Mouse (Mus musculus) myocyte (in vitro differentiated cells): ENCODE measurements around the gene Tspyl4. TPM values are rescaled to one million over a fixed set of nuclear protein-coding genes. Genes with fewer than 3 reads are reported as not detected.

Experiments used
- H3K27me3 ChIP-seq: one replicate; pipeline ENCODE4 v1.6.1; 2011; ENCODE audit not compliant: control insufficient read depth, insufficient read depth, insufficient read length
- H3K36me3 ChIP-seq: one replicate; pipeline ENCODE4 v1.6.1; 2011; ENCODE audit not compliant: control insufficient read depth, insufficient read depth
- H3K4me2 ChIP-seq: one replicate; pipeline ENCODE4 v1.6.1; 2011; ENCODE audit warnings: low read depth, control low read depth
- H3K4me3 ChIP-seq: one replicate; pipeline ENCODE4 v1.5.1; 2011; ENCODE audit warnings: mild to moderate bottlenecking, control low read depth, moderate library complexity
- H3K79me2 ChIP-seq: one replicate; pipeline ENCODE4 v1.6.1; 2011; ENCODE audit not compliant: control insufficient read depth, insufficient read depth
- H3ac ChIP-seq: one replicate; pipeline ENCODE4 v1.6.1; 2011; ENCODE audit not compliant: control insufficient read depth, insufficient read length
- CEBPB ChIP-seq: IDR thresholded peaks from 2 replicates; pipeline ENCODE4 v1.6.1; 2011; ENCODE audit warnings: mild to moderate bottlenecking, moderate library complexity; ENCODE audit not compliant: poor library complexity, insufficient read depth, severe bottlenecking
- E2F4 ChIP-seq: IDR thresholded peaks from one replicate; pipeline ENCODE4 v1.6.1; 2011; ENCODE audit warnings: mild to moderate bottlenecking, control low read depth, moderate library complexity; ENCODE audit not compliant: insufficient read depth
- MAX ChIP-seq: IDR thresholded peaks from one replicate; pipeline ENCODE4 v1.6.1; 2011; ENCODE audit warnings: low read depth, mild to moderate bottlenecking, control low read depth
- MYOD1 ChIP-seq, 3 experiments: IDR thresholded peaks; one replicate each; pipeline ENCODE4 v1.6.1; 2011; ENCODE audit warnings: control low read depth in 2 of 3, low read depth in 2 of 3, mild to moderate bottlenecking in 2 of 3, moderate library complexity in 1 of 3; ENCODE audit not compliant: insufficient read length in 2 of 3, control insufficient read depth in 1 of 3
- MYOG ChIP-seq, 3 experiments: IDR thresholded peaks; one replicate each; pipeline ENCODE4 v1.6.1; 2011; ENCODE audit warnings: control low read depth in 2 of 3, low read depth in 2 of 3, mild to moderate bottlenecking in 2 of 3; ENCODE audit not compliant: insufficient read length in 2 of 3, control insufficient read depth in 1 of 3, insufficient read depth in 1 of 3
- POLR2A ChIP-seq: IDR thresholded peaks from one replicate; pipeline ENCODE4 v1.6.1; 2011; ENCODE audit warnings: low read depth, mild to moderate bottlenecking, control low read depth, moderate library complexity; ENCODE audit not compliant: insufficient read length
- POLR2AphosphoS2 ChIP-seq: IDR thresholded peaks from one replicate; pipeline ENCODE4 v1.6.1; 2011; ENCODE audit warnings: low read depth, control low read depth; ENCODE audit not compliant: insufficient read length
- REST ChIP-seq: IDR thresholded peaks from one replicate; pipeline ENCODE4 v1.6.1; 2011; ENCODE audit warnings: mild to moderate bottlenecking, control low read depth, moderate library complexity; ENCODE audit not compliant: insufficient read depth, insufficient read length
- SRF ChIP-seq: IDR thresholded peaks from one replicate; pipeline ENCODE4 v1.6.1; 2011; ENCODE audit warnings: low read depth; ENCODE audit not compliant: control insufficient read depth, insufficient read length
- TCF12 ChIP-seq: IDR thresholded peaks from one replicate; pipeline ENCODE4 v1.6.1; 2011; ENCODE audit warnings: mild to moderate bottlenecking, control low read depth; ENCODE audit not compliant: poor library complexity, insufficient read depth, severe bottlenecking
- TCF3 ChIP-seq: IDR thresholded peaks from one replicate; pipeline ENCODE4 v1.6.1; 2011; ENCODE audit warnings: low read depth, control low read depth; ENCODE audit not compliant: insufficient read length
- USF1 ChIP-seq: IDR thresholded peaks from one replicate; pipeline ENCODE4 v1.6.1; 2011; ENCODE audit warnings: low read depth, mild to moderate bottlenecking, control low read depth, moderate library complexity
- polyA plus RNA-seq: library from polyadenylated mRNA; unstranded; fragments of >200 nt; fragmentation: generic; extraction: Trizol; gene quantifications from one replicate; pipeline ENCODE4 v1.2.1, GENCODE M21; 2012; ENCODE audit warnings: missing spikeins

The Tspyl4 gene
- polyA plus RNA-seq, 1 experiment: 6.0 TPM

DNA sequence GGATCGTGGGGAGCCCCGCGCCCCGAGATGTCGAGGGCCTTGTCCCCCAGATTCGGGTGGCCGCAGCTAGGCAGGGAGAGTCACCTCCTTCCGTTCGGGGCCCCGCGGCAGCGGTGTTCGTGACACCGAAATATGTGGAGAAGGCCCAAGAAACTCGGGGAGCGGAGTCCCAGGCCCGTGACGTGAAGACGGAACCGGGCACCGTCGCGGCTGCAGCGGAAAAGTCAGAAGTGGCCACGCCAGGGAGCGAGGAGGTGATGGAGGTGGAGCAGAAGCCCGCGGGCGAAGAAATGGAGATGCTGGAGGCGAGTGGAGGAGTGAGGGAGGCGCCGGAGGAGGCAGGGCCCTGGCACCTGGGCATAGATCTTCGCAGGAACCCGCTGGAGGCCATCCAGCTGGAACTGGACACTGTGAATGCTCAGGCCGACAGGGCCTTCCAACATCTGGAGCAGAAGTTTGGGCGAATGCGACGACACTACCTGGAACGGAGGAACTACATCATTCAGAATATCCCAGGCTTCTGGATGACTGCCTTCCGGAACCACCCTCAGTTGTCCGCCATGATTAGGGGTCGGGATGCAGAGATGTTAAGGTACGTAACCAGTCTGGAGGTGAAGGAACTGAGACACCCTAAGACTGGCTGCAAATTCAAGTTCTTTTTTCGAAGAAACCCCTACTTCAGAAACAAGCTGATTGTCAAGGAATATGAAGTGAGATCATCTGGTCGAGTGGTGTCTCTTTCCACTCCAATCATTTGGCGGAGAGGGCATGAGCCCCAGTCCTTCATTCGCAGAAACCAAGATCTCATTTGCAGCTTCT is 14.6 kb upstream of the Tspyl4 start:
- peak overlapping the region; percentile 64 for H3ac ChIP-seq
- TF ChIP-seq POLR2AphosphoS2 (peak; percentile 27), CEBPB (no peak), POLR2A (no peak)
- peak overlapping the region; percentile 78 for H3K4me3 ChIP-seq
- peak overlapping the region; percentile 90 for H3K4me2 ChIP-seq
- peaks cover 6% of the 10 kb centered on the region for H3K36me3 ChIP-seq
- no peaks in the 10 kb centered on the region for H3K27me3 ChIP-seq
- H3K79me2 ChIP-seq: peaks cover 29% of the 10 kb centered on the region

DNA sequence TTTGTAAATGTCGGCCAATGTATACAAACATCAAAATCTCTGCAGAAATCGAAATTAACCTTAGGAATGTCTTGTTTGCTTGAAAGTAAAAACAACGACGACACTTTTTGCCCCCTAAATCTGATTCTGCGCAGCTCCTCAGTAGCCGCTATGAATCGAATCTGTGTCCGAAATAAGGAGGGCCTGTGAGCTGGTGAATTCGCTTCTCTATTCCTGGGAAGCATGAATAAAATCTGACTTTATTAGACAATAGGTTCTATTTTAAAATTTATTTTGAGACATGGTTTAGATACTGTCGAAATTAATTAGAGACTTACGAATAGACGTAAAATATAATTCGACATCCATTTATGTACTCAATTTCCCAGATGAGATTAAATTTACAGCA is 337 bp upstream of the Tspyl4 start:
- Histone ChIP-seq H3K79me2 (no peaks in the 10 kb centered on the region), H3K4me2 (peak overlapping the region; percentile 94), H3K4me3 (peak overlapping the region; percentile 79), H3ac (peak overlapping the region; percentile 18), H3K27me3 (no peaks in the 10 kb centered on the region), H3K36me3 (no peaks in the 10 kb centered on the region)
- TF ChIP-seq SRF (no peak), MAX (no peak), MYOD1 (IDR thresholded peaks at IDR 0.05; ENCODE audit: control insufficient read depth in 1 of 3, insufficient read length in 2 of 3, low read depth in 2 of 3) (no peak), CEBPB (no peak), TCF12 (no peak), TCF3 (no peak), MYOG (IDR thresholded peaks at IDR 0.05; ENCODE audit: control insufficient read depth in 1 of 3, insufficient read depth in 1 of 3, insufficient read length in 2 of 3, low read depth in 2 of 3) (no peak), USF1 (no peak), POLR2AphosphoS2 (no peak)

- Histone ChIP-seq H3K4me2 (peak overlapping the region; percentile 94), H3K27me3 (no peaks in the 10 kb centered on the region), H3K79me2 (no peaks in the 10 kb centered on the region), H3ac (peak overlapping the region; percentile 18), H3K4me3 (peak overlapping the region; percentile 79), H3K36me3 (no peaks in the 10 kb centered on the region)
- no peak for TF ChIP-seq POLR2AphosphoS2
- TF ChIP-seq CEBPB: no peak
- TF ChIP-seq SRF: no peak
- no peak for TF ChIP-seq E2F4
- TF ChIP-seq MAX: no peak
- no peak for TF ChIP-seq REST
- TF ChIP-seq TCF3: no peak
- no peak for TF ChIP-seq MYOG (IDR thresholded peaks at IDR 0.05; ENCODE audit: control insufficient read depth in 1 of 3, insufficient read depth in 1 of 3, insufficient read length in 2 of 3, low read depth in 2 of 3)
- TF ChIP-seq POLR2A: no peak
- no peak for TF ChIP-seq MYOD1 (IDR thresholded peaks at IDR 0.05; ENCODE audit: control insufficient read depth in 1 of 3, insufficient read length in 2 of 3, low read depth in 2 of 3)
- TF ChIP-seq TCF12: no peak
- TF ChIP-seq USF1: no peak
Measured at GRCm38 (mm10) chr10:34297980-34298753, 925 bp downstream of the Tspyl4 start.

DNA sequence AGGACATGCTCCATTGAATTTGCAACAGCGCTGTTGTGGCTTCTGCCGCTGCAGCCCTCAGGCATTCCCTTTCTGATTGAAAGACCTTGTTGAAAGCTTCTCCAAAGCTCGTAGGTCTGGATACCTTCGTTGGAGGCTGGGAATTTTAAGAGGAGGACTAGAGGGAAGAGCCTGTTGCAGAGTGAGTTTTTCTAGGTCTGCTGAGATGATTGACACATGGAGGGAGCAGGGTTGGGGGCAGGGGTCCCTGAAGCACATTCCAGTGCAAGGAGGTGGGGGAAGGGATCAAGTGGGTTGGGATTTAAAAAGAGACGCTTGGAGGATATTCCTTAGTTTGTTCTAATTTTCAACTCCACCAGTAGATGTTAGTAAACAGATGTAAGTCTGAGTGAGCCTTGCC is 3.1 kb downstream of the Tspyl4 start:
- Histone ChIP-seq H3K79me2 (no peaks in the 10 kb centered on the region), H3K4me2 (peak overlapping the region; percentile 94), H3K27me3 (no peaks in the 10 kb centered on the region), H3K4me3 (no peak overlapping the region), H3ac (no peak overlapping the region), H3K36me3 (no peaks in the 10 kb centered on the region)
- TF ChIP-seq CEBPB: no peak
- no peak for TF ChIP-seq MYOG (IDR thresholded peaks at IDR 0.05; ENCODE audit: control insufficient read depth in 1 of 3, insufficient read depth in 1 of 3, insufficient read length in 2 of 3, low read depth in 2 of 3)
- no peak for TF ChIP-seq USF1
- TF ChIP-seq SRF: no peak

GRCm38 (mm10) chr10:34307070-34307469 is 9.8 kb downstream of the Tspyl4 start:
- H3K4me3 ChIP-seq: no peak overlapping the region
- peaks cover 6% of the 10 kb centered on the region for H3K36me3 ChIP-seq
- TF ChIP-seq MAX (no peak), SRF (no peak), TCF3 (no peak), MYOG (IDR thresholded peaks at IDR 0.05; ENCODE audit: control insufficient read depth in 1 of 3, insufficient read depth in 1 of 3, insufficient read length in 2 of 3, low read depth in 2 of 3) (no peak), POLR2A (no peak)
- no peaks in the 10 kb centered on the region for H3K79me2 ChIP-seq
- no peak overlapping the region for H3K4me2 ChIP-seq
- H3K27me3 ChIP-seq: no peaks in the 10 kb centered on the region
- no peak overlapping the region for H3ac ChIP-seq
